Mouse (Mus musculus) kidney, embryonic 15.5 days (tissue): ENCODE measurements around the gene Atmin. TPM values are rescaled to one million over a fixed set of nuclear protein-coding genes. Genes with fewer than 3 reads are reported as not detected.

Experiments used
- ATAC-seq: fragments of 200-750 bp; cut with Nextera tagmentation; replicated peaks from 2 replicates; pipeline ENCODE4 v1.8.0; 2017; ENCODE audit warnings: moderate TSS enrichment; ENCODE audit not compliant: low FRiP score
- H3K27ac ChIP-seq: fragments of 300-500 bp; sonication (generic); 2 replicates; pipeline ENCODE4 v1.5.1; 2015; ENCODE audit warnings: mild to moderate bottlenecking, inconsistent platforms
- H3K27me3 ChIP-seq: fragments of 300-500 bp; sonication (generic); 2 replicates; pipeline ENCODE4 v1.6.1; 2015; ENCODE audit warnings: inconsistent platforms
- H3K36me3 ChIP-seq: fragments of 300-500 bp; sonication (generic); 2 replicates; pipeline ENCODE4 v1.6.1; 2015; ENCODE audit warnings: inconsistent platforms
- H3K4me1 ChIP-seq: fragments of 300-500 bp; sonication (generic); 2 replicates; pipeline ENCODE4 v1.6.1; 2015; ENCODE audit warnings: inconsistent platforms
- H3K4me2 ChIP-seq: fragments of 300-500 bp; sonication (generic); 2 replicates; pipeline ENCODE4 v1.6.1; 2015; ENCODE audit warnings: moderate library complexity, mild to moderate bottlenecking, inconsistent platforms
- H3K4me3 ChIP-seq: fragments of 300-500 bp; sonication (generic); replicated peaks from 2 replicates; pipeline ENCODE4 v1.5.1; 2015; ENCODE audit warnings: mild to moderate bottlenecking, inconsistent platforms
- H3K9ac ChIP-seq: fragments of 300-500 bp; sonication (generic); 2 replicates; pipeline ENCODE4 v1.6.1; 2015; ENCODE audit warnings: mild to moderate bottlenecking, inconsistent platforms
- H3K9me3 ChIP-seq: fragments of 300-500 bp; sonication (generic); replicated peaks from 2 replicates; pipeline ENCODE4 v1.6.1; 2016; ENCODE audit warnings: inconsistent platforms
- WGBS: fragments of 180-500 bp; shearing (Covaris S2); methylation state at CpG from one replicate; pipeline ENCODE4 v1.1.7; 2015; ENCODE audit warnings: mixed read lengths; 5-methylcytosine and 5-hydroxymethylcytosine counted together
- polyA plus RNA-seq: library from polyadenylated mRNA; unstranded; fragments of >200 nt; fragmentation: Nextera tagmentation; extraction: Ambion mirVana; gene quantifications from 2 replicates; pipeline ENCODE4 v1.2.1, GENCODE M21; 2015

The Atmin gene
- 11.3 and 12.3 TPM in 2 replicates for polyA plus RNA-seq

DNA sequence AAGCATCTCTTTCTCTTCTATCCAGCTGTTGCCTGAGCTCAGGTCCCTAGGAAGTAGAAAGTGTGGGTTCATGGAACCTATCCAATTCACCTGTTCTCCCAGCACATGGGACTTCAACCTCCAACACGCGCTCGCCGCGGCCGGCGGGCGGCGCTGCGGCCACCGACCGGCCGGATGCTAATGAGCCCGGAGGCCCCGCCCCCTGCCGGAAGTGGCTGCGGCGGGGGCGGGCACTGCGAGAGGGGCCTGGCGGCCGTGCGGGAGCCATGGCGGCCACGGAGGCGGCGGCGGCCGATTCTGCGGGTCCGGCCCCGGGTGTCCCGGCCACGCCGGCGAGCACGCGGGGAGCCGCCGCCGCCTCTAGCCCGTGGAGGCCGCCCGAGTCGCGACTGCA lies at the start of gene Atmin:
Gene Atmin, plus strand, starts transcription at position 233 of the 394 bp plus-strand sequence.
- H3K27me3 ChIP-seq = no peaks in the 10 kb centered on the region
- H3K9me3 ChIP-seq = no peaks in the 10 kb centered on the region
- peak; percentile 91 for ATAC-seq
- peaks cover 31% of the 10 kb centered on the region for H3K4me1 ChIP-seq
- peak within 1 kb of the TSS; percentile 88 for H3K9ac ChIP-seq
- peaks cover 23% of the 10 kb centered on the region for H3K36me3 ChIP-seq
- peak within 1 kb of the TSS; percentile 98 for H3K4me3 ChIP-seq
- H3K4me2 ChIP-seq = peak within 1 kb of the TSS; percentile 94
- 0 out of 2 replicates have a peak within 1 kb of the TSS, but pooled peaks have one; percentile 45 for H3K27ac ChIP-seq
- WGBS = under 1% methylated on average over 46 of the region's 46 CpGs

DNA sequence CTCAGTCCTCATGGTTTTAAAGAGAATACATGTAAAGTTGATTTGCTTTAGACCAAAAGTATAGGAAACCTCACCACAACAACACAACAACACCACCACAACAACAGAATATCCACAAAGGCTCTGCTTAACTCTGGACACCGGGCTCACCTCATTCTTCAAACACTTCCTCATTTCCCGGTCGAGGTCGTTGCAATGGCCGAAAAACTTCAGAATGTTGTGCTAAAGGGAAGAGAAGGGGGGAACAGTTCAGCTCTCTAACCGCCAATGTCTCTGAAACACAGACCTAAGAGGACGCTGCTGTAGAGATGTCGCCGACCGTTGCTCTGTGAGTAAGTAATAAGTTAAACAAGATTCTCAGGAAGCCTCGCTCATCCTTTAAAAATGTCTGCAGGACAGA lies 49.3 kb upstream of the Atmin start:
- no peaks in the 10 kb centered on the region for H3K27me3 ChIP-seq
- H3K4me3 ChIP-seq = no peak overlapping the region
- no peak overlapping the region for H3K27ac ChIP-seq
- H3K4me2 ChIP-seq = no peak overlapping the region
- H3K9ac ChIP-seq = no peak overlapping the region
- no peaks in the 10 kb centered on the region for H3K4me1 ChIP-seq
- peaks cover 24% of the 10 kb centered on the region for H3K36me3 ChIP-seq
- WGBS = 89% methylated on average over 11 of the region's 11 CpGs
- no peak for ATAC-seq
- H3K9me3 ChIP-seq = 0 out of 2 replicates have a peak, but pooled peaks cover 4% of the 10 kb centered on the region

- 87% methylated on average over 6 of the region's 6 CpGs for WGBS
Observed at GRCm38 (mm10) chr8:116895521-116895920, 47.7 kb upstream of the Atmin start.

DNA sequence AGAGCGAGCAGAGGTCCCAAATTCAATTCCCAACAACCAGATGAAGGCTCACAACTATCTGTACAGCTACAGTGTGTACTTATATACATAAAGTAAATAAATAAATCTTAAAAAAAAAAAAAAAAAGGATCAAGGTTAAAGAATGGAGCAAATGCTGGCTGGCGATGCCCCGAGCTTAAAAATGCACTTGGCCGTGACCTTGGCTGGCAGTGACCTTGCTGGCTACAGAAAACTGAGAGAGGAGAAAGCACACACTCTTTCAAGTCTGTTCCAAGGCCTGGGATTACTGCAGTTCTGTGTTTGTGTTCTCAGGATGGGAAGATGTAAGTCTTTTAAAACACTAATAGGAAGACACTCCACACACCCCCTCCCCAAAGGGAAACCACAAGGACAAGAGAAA lies 38.5 kb upstream of the Atmin start:
- no peak overlapping the region for H3K27ac ChIP-seq
- H3K4me2 ChIP-seq = no peak overlapping the region
- H3K9me3 ChIP-seq = no peaks in the 10 kb centered on the region; the same call in 1 of the 2 replicates
- H3K9ac ChIP-seq = no peak overlapping the region
- H3K36me3 ChIP-seq = peaks cover 33% of the 10 kb centered on the region
- H3K27me3 ChIP-seq = no peaks in the 10 kb centered on the region
- no peaks in the 10 kb centered on the region for H3K4me1 ChIP-seq
- no peak for ATAC-seq
- no peak overlapping the region for H3K4me3 ChIP-seq
- 96% methylated on average over 4 of the region's 4 CpGs for WGBS

More at GRCm38 (mm10) chr8:116895521-116895920, 47.7 kb upstream of the Atmin start:
- Histone ChIP-seq H3K36me3 (peaks cover 13% of the 10 kb centered on the region), H3K27ac (no peak overlapping the region), H3K27me3 (no peaks in the 10 kb centered on the region), H3K9ac (no peak overlapping the region), H3K4me2 (no peak overlapping the region), H3K4me3 (no peak overlapping the region), H3K9me3 (0 out of 2 replicates have a peak, but pooled peaks cover 4% of the 10 kb centered on the region), H3K4me1 (no peaks in the 10 kb centered on the region)
- no peak for ATAC-seq

DNA sequence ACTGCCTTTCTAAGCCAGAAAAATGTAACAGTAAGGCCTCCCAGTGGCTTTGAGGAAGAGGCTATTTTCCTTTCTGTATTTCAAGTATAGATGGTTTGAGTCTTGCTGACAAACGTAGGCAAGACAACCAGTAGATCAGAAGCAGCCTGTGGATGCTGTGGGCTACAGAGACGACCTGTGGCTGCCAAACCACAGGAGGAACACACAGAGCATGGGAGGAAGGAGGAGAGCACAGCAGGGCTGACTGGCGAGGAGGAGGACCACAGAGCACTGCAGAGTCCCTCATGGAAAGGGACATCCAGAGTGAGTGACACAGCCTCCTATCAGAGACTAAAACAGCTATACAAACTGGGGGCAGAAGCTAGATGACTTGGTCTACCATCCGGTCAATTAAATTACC lies 37.9 kb upstream of the Atmin start:
- H3K4me3 ChIP-seq = no peak overlapping the region
- no peaks in the 10 kb centered on the region; the same call in 1 of the 2 replicates for H3K9me3 ChIP-seq
- H3K9ac ChIP-seq = no peak overlapping the region
- 91% methylated on average over 4 of the region's 4 CpGs for whole genome bisulfite sequencing
- no peak for ATAC-seq
- H3K4me2 ChIP-seq = no peak overlapping the region
- no peaks in the 10 kb centered on the region for H3K4me1 ChIP-seq
- H3K27me3 ChIP-seq = no peaks in the 10 kb centered on the region
- H3K36me3 ChIP-seq = peaks cover 38% of the 10 kb centered on the region
- no peak overlapping the region for H3K27ac ChIP-seq

DNA sequence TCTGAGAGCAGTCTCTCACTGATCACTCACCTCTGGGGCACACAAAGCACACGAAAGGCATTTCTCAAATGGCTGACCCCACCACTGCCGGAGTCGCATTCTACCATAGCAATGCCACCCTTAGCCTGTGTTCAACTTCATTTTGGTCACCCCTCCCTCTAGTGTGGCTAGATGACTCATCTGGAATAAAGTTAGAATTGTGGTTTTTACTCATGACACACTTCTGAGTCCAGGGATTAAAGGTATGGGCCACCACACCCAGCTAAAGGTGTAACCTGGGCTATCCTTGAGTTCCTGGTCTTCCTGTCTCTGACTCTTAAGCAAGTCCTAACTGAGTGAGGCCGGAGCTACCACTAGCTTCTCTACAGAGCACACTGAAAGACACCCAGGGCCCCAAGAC lies 37.4 kb upstream of the Atmin start:
- Histone ChIP-seq H3K36me3 (peaks cover 44% of the 10 kb centered on the region), H3K4me2 (no peak overlapping the region), H3K27me3 (no peaks in the 10 kb centered on the region), H3K4me1 (no peaks in the 10 kb centered on the region), H3K4me3 (no peak overlapping the region), H3K9ac (no peak overlapping the region), H3K9me3 (no peaks in the 10 kb centered on the region; the same call in 1 of the 2 replicates), H3K27ac (no peak overlapping the region)
- 95% methylated on average over 4 of the region's 4 CpGs for WGBS
- no peak for ATAC-seq

GRCm38 (mm10) chr8:116921005-116921336 lies 22.2 kb upstream of the Atmin start:
- WGBS = under 1% methylated on average over 22 of the region's 22 CpGs
- H3K9me3 ChIP-seq = no peaks in the 10 kb centered on the region
- peaks cover 20% of the 10 kb centered on the region for H3K4me1 ChIP-seq
- H3K4me2 ChIP-seq = peak overlapping the region; percentile 79
- H3K27ac ChIP-seq = peak overlapping the region; percentile 87
- peak overlapping the region; percentile 82 for H3K4me3 ChIP-seq
- peak; percentile 69 for ATAC-seq
- peak overlapping the region; percentile 83 for H3K9ac ChIP-seq
- peaks cover 37% of the 10 kb centered on the region for H3K36me3 ChIP-seq
- H3K27me3 ChIP-seq = no peaks in the 10 kb centered on the region

DNA sequence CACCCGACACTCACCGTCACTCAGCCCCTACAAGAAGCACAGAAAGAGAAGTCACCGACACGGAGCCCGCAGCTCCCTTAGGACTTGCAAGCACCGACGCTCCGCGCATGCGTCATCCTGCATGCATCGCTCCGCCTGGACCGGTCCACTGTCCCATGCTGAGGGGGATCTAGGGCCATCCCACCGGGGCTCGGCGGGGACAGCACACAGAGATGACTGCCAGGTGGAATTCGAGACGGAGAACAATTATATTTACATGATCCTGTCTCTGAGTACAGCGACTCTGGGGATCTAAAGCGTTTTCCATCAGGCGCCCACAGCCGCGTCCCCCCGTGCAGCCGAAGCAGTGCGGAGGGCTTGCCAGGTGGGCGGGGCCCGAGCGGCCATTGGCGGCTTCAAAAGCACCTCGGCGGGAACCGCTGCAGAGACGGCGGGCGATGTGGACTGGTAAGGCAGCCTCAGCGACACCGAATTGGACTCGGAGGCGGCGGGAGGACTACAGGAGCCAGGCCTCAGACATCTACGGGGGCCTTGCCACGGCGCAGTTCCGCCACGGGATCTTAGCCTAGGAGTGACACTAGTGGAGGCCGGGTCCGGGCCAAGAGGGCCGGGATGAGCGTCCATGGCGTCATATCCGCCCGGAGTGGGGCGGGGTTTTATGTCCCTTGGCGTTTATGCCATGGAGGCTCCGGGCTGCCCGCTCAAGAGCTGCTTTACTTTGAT lies 21.7 kb upstream of the Atmin start, which contains the start of the genes Cmc2 and Cenpn:
Gene Cmc2, minus strand, starts transcription at position 119 of the 723 bp plus-strand sequence.
Gene Cenpn, plus strand, starts transcription at position 394 of the 723 bp plus-strand sequence.
- Histone ChIP-seq H3K4me2 (peak within 1 kb of the TSS; percentile 79), H3K27me3 (no peaks in the 10 kb centered on the region), H3K27ac (peak within 1 kb of the TSS; percentile 87), H3K9ac (peak within 1 kb of the TSS; percentile 83), H3K36me3 (peaks cover 37% of the 10 kb centered on the region), H3K4me3 (peak within 1 kb of the TSS; percentile 82), H3K9me3 (no peaks in the 10 kb centered on the region), H3K4me1 (peaks cover 20% of the 10 kb centered on the region)
- under 1% methylated on average over 57 of the region's 57 CpGs for WGBS
- peak; percentile 97 for ATAC-seq

GRCm38 (mm10) chr8:116922060-116922757 lies 21.0 kb upstream of the Atmin start:
- Histone ChIP-seq H3K4me2 (peak overlapping the region; percentile 79), H3K27ac (peak overlapping the region; percentile 87), H3K9ac (peak overlapping the region; percentile 83), H3K36me3 (peaks cover 38% of the 10 kb centered on the region), H3K4me3 (peak overlapping the region; percentile 82), H3K27me3 (no peaks in the 10 kb centered on the region), H3K4me1 (peaks cover 20% of the 10 kb centered on the region), H3K9me3 (no peaks in the 10 kb centered on the region)
- ATAC-seq = 0 out of 2 replicates have a peak, but pooled peaks have one; percentile 15
- 25% methylated on average over 17 of the region's 17 CpGs for WGBS

DNA sequence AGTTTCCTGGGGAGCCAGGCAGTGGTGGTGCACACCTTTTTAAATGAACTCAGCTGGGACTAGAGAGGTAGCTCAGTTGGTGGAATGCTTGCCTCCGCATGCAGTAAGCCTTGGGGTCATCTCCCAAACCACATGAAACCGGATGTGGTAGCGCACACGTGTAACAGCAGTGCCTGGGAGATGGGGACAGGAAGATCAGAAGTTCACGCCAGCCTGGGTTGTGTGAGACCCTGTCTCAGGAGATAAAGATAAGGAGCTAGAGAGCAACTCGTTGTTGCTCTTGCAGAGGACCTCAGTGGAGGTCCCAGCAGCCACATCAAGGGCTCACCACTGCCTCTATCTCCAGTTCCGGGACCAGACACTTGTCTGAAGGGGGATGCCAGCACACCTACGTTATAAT lies 19.7 kb upstream of the Atmin start:
- Histone ChIP-seq H3K4me3 (no peak overlapping the region), H3K9ac (no peak overlapping the region), H3K27ac (no peak overlapping the region), H3K9me3 (no peaks in the 10 kb centered on the region), H3K4me2 (no peak overlapping the region), H3K4me1 (peaks cover 20% of the 10 kb centered on the region), H3K36me3 (peaks cover 49% of the 10 kb centered on the region), H3K27me3 (no peaks in the 10 kb centered on the region)
- no peak for ATAC-seq
- 86% methylated on average over 8 of the region's 8 CpGs for WGBS

DNA sequence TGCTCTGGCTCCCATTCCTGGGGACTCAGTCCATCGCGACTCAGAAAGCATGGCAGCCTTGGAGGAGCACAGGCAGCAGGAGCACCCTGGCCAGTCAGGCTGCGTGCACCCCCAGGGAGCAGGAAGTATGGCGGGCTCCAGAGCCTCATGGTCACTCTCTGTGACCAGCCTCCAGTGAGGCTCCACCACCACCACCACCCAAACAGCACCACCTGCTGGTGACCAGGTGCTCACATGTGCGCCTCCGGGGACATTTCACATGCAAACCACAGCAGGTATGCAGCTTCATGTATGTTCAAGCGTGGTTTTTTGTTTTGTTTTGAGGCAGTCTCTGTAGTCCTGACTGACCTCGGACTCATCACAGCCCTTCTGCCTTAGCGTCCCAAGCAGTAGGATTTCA lies 15.3 kb upstream of the Atmin start:
- Histone ChIP-seq H3K4me3 (no peak overlapping the region), H3K4me2 (no peak overlapping the region), H3K4me1 (no peaks in the 10 kb centered on the region), H3K9me3 (no peaks in the 10 kb centered on the region), H3K27ac (no peak overlapping the region), H3K36me3 (peaks cover 89% of the 10 kb centered on the region), H3K27me3 (no peaks in the 10 kb centered on the region), H3K9ac (no peak overlapping the region)
- WGBS = 84% methylated on average over 9 of the region's 9 CpGs
- ATAC-seq = no peak

- Histone ChIP-seq H3K4me2 (no peak overlapping the region), H3K4me3 (no peak overlapping the region), H3K4me1 (no peaks in the 10 kb centered on the region), H3K36me3 (peaks cover 94% of the 10 kb centered on the region), H3K9ac (no peak overlapping the region), H3K27ac (no peak overlapping the region), H3K27me3 (no peaks in the 10 kb centered on the region), H3K9me3 (no peaks in the 10 kb centered on the region)
- ATAC-seq = no peak
- WGBS = 92% methylated on average over 5 of the region's 5 CpGs
Observed at GRCm38 (mm10) chr8:116928588-116928987, 14.6 kb upstream of the Atmin start.
